Mouse (Mus musculus) effector memory CD4-positive, alpha-beta T cell, adult 5 months (primary cell): ENCODE data around the gene Dgkz. TPM values are rescaled to one million over a fixed set of nuclear protein-coding genes. Genes with fewer than 3 reads are reported as not detected.

Source experiments
- polyA plus RNA-seq: library from polyadenylated mRNA; unstranded; fragments of 100-300 nt; shearing (Covaris generic); gene quantifications from one replicate; pipeline ENCODE4 v1.2.1, GENCODE M21; 2017

Dgkz gene
- polyA plus RNA-seq, result 246 TPM

DNA sequence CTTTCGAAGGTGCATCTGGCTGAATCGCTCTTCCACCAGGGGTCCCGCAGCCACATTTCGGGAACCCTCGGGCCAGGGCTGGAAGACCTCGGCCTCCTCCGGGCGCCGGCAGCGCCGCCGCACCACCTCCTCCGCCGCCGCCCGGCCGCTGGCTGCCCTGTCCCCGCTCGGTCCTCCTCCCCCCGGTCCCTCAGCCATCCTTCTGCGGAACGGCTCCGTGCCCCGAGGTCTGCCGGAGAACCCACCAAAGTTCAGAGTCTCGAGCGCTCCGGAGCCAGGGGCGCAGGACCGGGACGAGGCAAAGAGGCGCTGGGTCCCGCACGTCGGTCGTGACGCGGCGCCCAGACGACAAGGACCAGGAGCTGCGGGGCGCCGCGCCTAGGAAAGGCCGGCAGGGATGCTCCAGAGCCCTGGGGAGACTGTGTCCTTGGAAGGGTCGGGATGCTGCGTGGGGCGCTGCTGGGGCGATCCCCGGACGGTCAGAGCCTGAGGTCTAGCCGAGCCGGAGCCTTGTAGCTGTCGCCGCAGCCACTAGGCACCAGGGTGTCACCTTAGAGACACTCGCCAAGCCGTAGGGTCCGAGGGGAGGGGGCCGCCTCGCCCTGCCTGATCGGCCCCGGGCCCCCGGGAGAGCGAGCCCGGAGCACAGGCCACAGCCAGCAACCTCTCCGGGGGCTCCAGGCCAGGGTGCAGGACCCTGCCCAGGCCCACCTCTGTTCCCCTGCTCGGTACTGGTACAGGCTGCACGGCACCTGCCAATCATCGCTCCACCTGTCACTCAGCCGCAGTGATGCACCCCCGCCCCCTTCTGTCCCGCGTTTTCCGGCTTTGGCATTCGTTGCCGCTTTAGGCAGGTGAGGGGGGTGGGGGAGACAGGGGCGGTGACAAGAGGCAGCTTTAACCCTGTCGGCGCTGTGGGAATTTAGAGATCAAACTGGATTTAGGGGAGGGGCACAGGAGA is at the start of gene Dgkz:
TSS of gene Dgkz (minus strand) at position 284 of the 961 bp plus-strand sequence.

DNA sequence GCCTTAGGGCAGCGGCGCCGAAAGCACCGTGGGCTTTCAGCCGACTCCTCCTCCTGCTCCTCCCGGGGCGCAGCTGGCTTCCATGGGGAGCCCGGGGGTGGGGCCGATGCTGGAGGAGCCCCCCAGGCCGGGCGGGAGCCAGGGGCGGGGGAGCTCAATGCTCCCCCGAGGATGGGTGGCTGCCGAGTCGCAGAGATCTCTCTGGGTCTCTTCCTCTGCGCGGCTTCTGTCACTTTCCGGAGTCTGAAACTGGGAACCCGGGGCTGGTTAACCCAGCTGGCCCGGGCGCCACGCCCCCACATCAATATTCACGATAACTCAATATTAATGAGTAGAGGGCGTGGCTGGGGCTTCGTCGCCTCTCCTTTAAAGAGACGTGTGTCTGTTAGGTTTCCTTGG is 48.6 kb upstream of the Dgkz start, which contains the start of gene Creb3l1:
TSS of gene Creb3l1 (minus strand) at position 229 of the 399 bp plus-strand sequence.

DNA sequence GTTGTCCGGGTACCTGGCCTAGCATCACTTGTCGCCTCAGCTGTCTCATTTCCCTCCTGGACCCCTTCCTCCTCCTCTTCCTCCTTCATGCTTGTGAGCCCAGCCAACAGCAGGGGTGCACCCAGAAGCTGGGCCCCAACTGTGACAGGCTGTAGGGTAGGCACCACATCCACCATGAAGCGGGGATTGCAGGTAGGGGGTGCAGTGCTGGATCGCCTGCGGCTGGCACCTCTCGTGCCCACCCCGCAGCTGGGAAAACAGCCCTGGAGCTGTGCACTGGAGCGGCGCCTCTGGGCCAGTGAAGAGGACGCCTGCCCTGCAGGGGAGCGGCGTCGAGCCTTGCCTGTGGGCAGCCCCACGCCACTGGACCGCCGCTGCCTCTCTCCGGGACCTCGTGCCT is 30.2 kb downstream of the Dgkz start, which contains the start of gene Gm9821:
TSS of gene Gm9821 (plus strand) at position 221 of the 400 bp plus-strand sequence.

DNA sequence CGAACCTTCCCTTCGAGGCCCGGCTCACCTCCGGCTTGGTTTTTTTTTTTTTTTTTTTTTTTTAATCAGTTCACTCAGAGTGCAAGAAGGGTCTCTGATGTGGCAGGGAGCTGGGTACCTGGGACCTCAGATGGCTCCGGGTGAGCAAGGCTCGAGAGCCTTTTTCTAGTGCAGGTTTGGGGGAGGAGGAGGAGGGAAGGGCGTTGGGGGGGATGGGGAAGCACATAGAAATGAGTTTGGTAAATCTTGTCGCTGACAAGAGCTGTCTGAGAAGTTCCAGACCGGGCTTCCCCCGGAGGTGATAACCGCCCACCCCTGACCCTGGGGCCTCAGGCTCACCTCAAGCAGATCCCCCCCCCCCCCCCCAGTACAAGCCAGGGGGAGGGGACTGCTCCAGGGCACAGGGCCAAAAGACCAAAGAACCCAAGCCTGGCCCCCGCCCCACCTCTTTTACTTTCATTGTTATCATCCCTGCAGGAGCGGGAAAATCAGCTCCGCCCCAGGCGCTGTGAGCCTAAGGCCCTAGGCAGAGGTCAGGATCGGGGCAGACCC is 43.4 kb downstream of the Dgkz start, which contains the start of gene Mdk:
TSS of gene Mdk (minus strand) at position 138 of the 552 bp plus-strand sequence.

DNA sequence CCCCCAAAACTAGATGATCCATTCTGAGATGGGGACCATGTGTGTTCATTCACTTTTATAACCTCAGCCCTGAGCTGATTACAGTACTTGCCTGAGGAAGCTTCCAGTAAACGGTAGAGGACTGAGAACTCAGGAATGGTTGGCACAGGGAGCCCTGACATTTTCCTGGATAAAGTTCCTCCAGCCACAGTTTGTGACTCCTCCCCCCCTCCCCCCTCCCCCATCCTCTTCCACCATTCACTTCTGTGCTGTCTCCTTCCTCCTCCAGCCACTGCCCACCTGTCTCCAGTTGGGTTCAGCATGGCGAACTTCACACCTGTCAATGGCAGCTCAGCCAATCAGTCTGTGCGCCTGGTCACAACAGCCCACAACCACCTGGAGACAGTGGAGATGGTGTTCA is 48.7 kb downstream of the Dgkz start, which contains the start of gene Chrm4:
TSS of gene Chrm4 (plus strand) at position 301 of the 400 bp plus-strand sequence.

Other genes with a start within 250 kb of the Dgkz start
- gene Ambra1, start 245.7 kb downstream of the Dgkz start, polyA plus RNA-seq, result 40.9 TPM
- gene Chrm4, start 48.6 kb downstream of the Dgkz start, polyA plus RNA-seq, result 1.0 TPM
- gene Mdk, start 43.6 kb downstream of the Dgkz start, polyA plus RNA-seq, result not detected
- gene Gm9821, start 30.2 kb downstream of the Dgkz start, polyA plus RNA-seq, result 0.20 TPM
- 0.52 TPM for gene Creb3l1, start 48.6 kb upstream of the Dgkz start, polyA plus RNA-seq
- 54.9 TPM for gene Phf21a, start 117.3 kb upstream of the Dgkz start, polyA plus RNA-seq